Mouse (Mus musculus): ENCODE data around the gene Hdac9.

Hdac9 gene

DNA sequence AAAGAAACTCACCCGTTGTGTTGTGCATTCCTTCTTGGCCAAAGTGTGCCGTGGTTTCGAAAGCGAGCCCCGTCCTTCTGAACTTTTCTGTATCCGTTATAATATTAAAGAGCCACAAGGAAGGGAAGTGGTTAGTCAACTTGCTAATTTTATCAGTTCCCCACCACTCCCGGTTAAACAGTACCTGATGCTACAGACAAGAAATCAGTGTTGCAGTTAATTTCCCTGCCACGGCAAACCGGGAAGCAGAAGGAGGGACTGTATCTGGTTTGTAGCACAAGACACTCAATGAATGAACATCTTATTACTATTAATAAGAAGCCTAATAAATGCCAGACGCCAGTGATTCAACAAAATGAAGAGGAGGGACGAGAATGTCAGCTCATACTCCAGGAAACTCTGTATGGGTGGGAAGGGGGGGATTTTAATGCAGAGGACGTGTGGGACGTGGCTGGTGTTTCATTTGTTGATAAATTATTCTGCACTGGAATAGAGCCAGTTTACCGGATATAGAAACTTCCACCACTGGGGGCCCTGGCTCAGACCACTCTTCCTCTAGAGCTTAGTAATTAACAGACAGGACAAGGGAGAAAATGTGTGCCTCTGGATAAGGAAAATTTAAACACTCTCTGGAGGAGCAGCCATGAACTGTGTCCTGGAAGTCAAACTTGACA lies 202.5 kb downstream of the Hdac9 start:
- peak in 1 of 2 experiments; percentile 27 for DNase-seq (ENCODE audit: low spot score in 2 of 2)

DNA sequence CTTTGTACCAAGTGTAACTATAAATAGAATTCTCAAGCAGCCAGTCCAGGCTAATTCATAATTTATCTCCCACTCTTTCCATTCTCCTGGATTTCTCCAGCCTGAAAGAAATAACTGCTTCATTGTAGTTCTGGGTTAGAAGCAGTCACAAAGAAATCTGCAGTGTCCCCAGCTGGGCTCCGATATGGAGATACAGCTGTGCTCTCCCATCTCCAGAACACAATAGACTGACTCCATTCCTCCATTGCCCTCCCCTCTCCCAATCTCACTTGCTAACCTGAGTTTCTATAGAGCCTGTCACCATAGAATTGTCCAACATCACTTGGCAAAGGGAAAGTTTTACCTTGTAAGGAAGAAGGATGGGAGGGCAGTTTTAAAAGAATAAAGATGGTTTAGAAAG lies 218.9 kb downstream of the Hdac9 start:
- DNase-seq (ENCODE audit: low spot score in 2 of 2), result no peak

DNA sequence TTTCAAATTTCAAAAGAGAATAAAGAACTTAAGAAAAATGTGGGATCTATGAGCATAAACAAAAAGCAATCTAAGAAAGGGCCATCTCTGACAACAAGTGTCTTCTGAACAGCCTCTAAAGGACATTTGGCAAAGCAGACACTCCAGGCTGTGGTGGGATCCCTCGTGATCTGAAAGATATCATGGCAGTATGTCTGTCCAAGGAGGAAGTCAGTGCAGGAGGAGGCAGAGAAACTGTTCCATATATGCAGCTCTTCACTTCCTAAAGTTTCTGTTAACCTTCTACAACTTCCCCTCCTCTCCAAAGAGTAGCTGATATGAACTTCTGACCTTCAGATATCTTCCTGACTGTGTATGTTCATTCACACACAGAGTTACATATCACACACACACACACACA lies 220.2 kb downstream of the Hdac9 start:
- DNase-seq (ENCODE audit: low spot score in 2 of 2), result no peak

DNA sequence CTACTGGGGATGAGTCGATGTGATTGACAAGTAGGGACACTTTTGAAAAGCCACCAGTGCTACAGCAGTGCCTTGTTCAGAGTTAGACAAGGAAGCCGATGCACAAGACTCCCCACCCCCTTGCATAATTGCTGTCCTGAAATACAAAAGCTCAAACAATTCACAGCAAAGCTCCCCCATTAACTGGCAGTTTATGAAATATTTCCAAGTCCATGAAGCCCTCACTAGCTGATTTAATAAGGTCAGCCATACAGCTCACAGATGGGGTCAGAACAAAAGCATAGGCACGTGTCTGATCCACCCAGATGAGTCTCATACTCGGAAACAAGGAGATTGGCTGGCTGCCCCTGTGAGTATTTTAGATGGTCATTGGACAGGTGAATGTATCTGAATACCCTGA lies 228.0 kb downstream of the Hdac9 start:
- no peak for DNase-seq (ENCODE audit: low spot score in 2 of 2)

DNA sequence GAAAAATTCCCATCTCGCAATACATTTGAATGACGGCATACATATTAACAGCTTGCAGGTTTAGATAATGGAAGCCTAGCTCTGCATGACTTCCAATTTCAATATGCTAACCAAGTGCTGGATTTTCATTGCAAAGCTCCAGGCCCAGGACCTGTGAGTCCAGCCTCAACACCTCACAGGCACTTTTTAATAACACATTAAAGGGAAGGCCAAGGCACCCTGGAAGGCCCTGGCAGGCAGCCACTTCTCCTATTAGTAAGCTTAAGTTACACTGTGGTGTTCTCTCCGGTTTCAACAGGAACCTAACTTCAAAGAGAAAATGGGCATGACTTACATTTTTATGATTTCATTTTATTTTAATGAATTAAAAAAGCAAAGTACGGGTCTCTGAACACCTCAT lies 233.5 kb downstream of the Hdac9 start:
- no peak for DNase-seq (ENCODE audit: low spot score in 2 of 2)

DNA sequence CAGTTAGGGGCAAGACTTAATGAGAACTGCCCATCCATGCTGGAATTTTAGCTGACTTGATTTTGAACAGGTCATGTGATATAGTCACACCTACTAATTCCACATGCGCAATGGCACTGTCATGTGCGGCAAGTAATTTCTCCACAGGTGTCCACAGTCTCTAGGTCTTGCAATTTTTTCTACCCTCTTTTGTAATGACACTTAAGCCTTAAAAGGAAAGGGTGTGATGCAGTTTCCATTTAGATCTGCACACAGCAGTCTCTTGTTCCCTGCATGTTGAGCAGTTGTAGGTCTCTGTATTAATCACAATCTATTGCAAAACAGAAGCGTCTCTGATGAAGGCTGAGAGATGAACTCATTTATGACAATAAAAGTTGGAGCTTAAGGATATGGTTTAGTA lies 234.2 kb downstream of the Hdac9 start:
- no peak for DNase-seq (ENCODE audit: low spot score in 2 of 2)

DNA sequence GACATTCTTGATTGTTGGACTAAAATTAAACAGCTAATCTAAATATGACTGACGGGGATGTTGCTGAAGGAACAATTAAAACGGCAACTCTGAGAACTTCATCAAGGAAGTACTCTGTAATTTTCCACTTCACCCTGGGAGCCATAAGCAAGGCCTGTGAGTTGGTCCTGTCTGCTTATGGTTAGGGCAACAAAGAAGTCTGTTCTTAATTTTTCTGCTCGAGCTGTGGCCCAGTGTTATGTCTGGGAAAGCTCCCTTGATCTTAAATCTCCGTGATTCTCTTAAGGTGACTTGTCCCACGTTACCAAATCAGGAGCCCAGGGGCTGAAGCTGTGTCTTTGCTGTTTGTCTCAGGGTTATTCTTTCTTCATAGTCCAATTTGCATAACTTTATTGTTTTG lies 236.3 kb downstream of the Hdac9 start:
- DNase-seq (ENCODE audit: low spot score in 2 of 2), result no peak

DNA sequence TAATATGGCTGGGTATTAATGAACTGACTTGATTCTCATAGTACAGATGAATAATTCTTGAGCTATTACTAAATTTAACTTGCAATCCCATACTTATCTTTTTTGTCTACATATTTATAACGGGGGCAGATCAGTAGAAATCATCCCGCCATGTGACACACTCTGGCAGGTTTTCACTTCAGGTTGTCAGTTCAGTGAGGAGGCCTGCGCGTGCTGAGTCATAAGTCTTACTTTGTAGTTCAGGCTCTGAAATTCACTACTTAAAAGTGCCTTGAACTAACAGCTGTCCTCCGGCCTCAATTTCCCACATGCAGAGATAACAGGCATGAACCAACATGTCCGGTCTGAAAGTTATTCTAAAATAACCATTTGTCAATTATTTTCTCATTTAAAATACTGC lies 239.8 kb downstream of the Hdac9 start:
- no peak for DNase-seq (ENCODE audit: low spot score in 2 of 2)

DNA sequence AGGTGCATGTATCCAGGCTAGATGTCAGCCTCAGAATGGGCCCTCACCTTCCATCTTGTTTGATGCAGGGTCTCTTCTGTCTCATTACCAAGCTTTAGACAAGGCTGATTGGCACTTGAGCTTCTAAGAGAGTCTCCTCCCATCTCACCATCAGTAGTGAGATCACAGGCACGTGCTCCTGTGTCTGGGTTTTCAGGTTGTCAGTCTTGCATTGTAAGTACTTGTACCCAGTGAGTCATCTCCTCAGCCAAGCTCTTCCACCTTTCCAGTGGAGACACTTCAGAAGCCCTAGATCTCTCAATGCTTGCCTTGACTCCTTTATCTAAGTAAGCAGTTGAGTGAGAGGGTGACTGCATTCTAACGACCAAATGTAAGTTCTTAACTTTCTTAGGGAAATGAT lies 242.7 kb downstream of the Hdac9 start:
- DNase-seq (ENCODE audit: low spot score in 2 of 2), result no peak

DNA sequence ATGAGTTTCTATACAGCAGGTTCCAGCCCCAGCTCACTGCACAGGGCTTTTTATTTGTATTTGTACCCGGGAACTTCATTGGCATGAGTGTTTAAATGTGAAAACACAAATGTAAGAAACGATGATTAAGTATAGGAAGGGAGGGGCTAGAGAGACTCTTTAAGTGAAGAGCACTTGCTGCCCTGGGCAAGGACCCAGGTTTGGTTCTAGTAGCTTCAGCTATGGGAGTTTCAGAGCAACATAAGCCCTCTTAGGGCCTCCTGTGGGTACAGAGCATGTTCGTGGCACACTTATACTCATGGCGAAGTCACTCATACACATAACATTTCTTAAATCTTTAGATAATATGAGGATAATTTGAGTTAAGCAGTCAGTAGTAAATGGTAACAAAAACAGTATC lies 243.4 kb downstream of the Hdac9 start:
- DNase-seq (ENCODE audit: low spot score in 2 of 2), result no peak

DNA sequence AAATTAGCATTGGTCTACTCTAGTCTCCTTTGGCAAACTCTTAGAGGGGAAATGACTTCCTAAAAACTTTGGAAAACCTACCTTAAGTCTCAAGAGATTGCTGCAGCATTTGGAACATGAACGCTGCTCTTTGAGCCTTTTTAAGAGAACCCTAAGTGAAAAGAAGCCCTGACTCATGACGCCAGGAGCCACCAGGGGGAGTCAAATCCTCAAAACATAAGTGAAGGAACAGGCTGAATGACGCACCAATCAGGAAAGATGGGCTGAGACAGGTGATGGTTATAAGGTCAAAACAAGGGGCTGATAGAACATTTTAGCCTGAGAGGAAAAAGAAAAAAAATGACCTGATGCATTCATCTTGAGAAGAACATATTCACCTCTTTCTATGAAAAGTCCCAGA lies 252.1 kb downstream of the Hdac9 start:
- peak; percentile 61 to 74 for DNase-seq (ENCODE audit: low spot score in 2 of 2)

DNA sequence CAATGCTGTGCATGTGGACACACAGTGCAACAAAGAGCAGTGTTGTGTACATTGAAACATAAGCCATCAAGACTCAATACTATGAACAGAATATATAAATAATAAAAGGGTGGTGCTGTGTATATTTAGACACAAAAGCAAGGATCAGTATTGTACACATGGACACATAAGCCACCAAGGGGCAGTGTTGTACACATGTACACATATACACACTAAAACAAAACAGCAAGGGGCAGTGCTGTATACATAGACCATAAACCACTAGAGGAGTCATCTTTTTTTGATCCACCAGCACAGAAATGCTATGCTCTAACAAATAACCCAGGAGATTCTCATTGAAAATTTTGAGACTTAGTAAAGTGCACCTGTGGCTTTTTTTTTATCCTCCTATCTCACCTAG lies 255.5 kb downstream of the Hdac9 start:
- no peak for DNase-seq (ENCODE audit: low spot score in 2 of 2)

DNA sequence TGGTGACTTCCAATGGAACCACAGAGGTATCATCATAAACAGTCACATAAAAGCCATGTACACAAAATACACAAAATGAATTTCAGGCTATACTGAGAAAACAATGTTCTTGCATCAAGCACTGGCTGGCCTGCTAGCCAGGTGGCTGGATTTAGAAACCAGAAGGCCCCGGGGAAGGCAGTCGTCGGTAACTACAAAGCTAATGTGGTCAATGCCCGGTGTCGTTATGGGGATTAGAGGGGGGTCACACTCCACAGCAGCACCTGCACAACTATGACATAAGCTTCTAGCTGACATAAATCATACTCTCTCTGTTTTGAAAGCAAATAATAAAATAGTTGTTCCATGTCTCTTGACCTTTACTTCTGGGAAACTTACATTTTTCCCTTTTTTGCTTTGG lies 256.9 kb downstream of the Hdac9 start:
- DNase-seq (ENCODE audit: low spot score in 2 of 2), result no peak

DNA sequence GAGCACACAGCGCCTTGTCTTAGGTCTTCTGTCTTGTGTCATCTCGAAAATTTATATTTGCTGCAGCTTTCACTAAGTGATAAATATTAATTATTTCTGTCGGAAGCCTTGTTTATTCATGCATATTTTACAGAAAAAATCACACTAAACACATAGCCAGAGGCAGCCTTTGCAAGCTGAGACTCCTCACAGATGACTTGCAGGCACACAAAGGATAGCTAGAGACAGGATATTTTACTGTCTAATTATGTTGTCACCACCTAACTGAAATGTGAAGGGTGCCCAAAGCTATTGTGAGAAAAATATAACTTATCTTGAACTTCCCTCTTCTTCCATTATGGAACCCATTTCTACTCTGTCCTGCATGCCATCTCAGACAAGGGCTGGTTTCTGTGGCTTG lies 258.3 kb downstream of the Hdac9 start:
- no peak for DNase-seq (ENCODE audit: low spot score in 2 of 2)

DNA sequence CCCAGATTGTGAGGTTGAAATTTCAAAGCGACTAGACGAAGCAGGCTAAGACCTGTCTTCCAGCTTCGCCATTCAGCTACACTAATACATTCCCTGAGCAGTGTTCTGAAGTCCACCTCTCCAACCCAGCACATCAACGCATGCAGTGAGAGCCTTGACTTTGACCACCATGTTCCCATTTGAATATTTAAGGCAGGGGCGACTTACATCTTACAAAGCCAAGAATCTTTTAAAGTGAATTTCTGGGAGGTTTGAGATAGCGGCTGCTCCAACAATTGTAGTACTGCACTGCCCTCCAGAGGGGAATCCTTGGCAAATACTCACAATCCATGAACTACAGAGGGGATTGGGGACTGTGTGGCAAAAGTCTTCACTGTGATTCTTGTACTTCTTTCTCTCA lies 258.8 kb downstream of the Hdac9 start:
- DNase-seq (ENCODE audit: low spot score in 2 of 2), result peak; percentile 3 to 5

DNA sequence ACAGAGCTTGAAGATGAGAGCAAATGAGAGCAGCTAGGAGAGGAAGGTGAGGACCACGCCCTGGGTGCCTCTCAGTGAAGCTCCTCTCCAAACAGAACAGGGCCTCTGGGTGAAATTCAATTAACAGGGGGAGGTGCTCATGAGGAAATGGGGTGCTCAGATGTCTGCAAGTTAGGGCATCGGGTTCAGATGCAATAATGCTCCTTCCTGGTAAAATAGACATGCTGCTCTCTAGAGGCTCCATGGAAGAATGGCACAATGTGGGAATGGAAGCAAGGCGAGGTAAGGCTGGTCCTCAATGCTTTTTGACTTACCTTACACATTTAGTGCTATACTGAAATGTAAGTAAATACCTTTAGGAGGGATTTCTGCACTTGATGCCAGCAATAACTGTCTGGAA lies 263.3 kb downstream of the Hdac9 start:
- no peak for DNase-seq (ENCODE audit: low spot score in 2 of 2)

DNA sequence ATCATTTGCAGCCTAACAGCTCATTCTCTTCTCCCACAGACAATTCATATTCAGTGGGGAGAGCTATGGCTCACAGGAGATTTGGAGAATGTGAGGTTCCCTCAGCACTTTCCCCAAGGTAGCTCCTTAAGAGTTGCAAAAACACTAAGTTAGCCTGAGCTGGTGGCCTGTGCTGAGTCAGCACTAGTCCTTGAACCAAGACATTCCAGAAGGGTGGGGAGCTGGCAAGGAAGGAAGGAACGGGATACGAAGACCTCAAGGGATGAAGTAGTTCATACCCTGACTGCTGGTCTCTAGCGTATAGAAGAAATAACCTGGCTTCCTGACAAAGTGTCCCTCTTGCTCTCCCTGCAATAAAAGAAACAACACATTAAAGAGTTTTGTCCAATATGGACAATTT lies 268.1 kb downstream of the Hdac9 start:
- no peak for DNase-seq (ENCODE audit: low spot score in 2 of 2)

DNA sequence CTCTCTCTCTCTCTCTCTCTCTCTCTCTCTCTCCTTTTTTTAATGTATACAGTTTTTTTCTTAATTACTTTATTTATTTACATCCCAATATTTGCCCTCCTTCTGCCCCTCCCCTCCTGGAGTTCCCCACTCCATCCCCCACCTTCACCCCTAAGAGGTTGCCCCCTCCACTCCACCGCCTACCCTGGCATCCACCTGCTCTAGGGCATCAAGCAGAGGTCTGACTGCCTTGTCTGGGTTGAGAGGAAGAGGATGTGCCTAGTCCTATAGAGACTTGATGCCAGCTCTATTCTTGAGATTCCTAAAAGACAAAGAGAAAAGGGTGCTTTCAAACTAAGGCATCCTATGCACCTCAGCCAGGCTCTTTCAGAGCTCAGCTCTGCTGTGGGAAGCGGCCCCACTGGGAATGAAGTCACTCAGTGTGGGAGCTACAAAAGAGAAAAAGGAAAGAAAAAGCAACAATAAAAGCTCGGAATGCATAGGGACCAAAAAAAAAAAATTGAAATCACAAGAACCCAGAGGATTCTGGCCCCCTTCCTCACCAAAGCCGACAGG lies 275.1 kb downstream of the Hdac9 start:
- no peak for DNase-seq (ENCODE audit: low spot score in 2 of 2)

DNA sequence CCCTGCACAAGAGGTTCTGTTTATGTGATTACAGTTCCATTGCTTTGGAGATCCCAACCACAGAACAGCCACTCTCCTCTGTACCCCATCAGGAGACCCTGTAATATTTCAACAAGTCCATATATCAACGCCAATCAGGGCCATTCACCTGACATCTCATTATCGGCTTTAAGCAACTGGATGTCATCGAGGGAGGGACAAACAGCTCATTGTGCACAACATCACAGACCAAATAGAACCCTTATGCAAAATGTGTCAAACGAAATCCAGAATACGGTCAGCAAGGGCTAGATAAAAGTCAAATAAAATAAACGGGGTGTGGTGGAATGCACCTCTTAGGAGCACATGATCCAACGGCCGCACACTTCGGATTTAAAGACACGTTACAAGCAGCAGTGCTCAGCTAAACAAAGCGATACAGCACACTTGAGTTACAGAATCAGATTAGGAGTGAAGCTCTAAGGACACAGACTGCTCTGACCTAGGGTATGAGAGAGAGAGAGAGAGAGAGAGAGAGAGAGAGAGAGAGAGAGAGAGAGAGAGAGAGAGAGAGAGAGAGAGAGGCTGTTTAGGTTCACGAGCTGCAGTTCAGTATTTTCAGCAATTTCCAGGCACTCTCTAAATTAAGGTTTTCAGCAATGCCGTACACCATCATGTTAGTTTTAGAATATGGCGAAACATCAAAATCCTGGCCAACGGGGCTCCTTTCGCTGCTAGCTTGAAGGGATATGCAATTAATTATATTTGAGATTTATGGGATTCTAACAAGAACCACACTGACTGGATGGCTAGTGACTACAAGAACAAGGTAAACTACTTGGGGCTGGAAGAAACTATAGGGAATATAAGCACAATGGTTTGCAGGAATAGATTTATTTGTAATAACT lies 279.4 kb downstream of the Hdac9 start:
- DNase-seq (ENCODE audit: low spot score in 2 of 2), result no peak

DNA sequence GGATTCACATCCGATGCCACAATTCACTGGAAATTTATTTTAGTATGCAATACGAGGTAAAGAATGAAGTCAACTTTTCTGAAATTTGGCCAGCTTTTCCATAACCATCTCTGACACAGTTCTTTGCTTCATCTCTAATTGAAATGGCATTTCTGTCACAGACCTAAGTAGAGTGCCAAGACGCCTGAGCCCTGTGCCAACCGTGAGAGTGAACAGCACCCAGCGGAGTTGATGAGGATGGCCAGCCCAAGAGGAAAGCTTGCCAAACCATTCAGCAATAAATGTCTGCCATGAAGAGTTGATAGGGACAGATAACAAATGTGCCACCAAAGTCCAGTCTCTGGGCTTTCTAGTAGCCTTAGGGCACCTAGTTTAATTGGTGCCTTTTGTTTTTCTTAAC lies 297.8 kb downstream of the Hdac9 start:
- DNase-seq (ENCODE audit: low spot score in 2 of 2), result no peak

DNA sequence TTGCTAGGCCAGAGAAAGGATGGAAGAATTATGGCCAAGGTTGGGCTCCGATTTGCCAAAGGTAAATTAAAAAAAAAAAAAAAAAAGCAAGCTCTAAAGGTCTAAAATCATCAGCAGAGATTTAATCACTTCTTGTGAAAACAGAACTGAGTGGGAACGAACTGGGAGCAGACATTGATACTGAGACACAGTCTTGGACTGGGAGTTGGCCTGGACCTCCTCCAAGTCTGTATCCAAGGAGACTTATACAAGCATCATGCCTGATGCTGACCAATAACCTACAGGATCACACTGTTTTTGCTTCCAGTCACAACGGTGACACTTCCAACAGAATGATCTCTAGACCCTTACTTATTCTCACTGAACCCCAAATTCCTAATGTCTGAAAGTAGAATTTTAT lies 298.6 kb downstream of the Hdac9 start:
- DNase-seq (ENCODE audit: low spot score in 2 of 2), result no peak

DNA sequence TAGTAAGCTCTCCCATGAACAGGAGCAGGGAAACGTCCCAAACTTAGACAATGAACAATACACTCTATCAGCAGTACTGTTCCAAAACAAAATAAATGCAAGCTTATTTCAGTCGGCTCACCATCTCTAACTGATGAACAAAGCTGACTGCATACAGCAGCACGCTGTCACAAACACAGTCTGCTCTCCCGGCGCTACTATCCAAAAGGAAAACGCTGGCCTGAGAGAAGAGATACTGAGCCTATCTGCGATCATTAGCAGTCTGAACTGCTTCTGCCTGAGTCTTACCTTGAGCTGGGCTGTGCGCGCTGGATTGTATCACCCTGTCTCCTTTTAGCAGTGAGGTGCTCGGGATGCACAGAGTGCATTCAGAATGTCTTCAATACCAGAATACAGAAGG lies 299.1 kb downstream of the Hdac9 start:
- DNase-seq (ENCODE audit: low spot score in 2 of 2), result no peak

DNA sequence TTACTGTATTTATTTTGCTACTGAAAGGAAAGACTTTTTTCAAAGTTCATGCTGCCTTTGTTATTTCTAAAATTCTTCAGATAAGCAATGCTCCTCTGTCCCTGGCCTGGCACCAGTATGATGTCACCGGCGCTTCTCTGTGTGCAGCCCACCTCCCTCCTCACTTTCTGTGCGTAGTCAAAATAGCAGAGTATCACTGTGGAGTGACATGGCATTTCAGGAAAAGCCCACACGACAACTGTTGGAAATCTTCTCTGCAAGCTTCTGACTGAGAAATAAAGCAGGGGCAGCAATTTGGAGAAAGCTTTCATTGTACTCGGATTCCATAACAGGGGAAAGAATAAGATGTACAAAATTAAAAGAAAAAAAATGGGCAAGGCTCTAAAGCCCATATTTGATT lies 302.1 kb downstream of the Hdac9 start:
- no peak for DNase-seq (ENCODE audit: low spot score in 2 of 2)

Data from spleen, postnatal 36 days (tissue).